10 mouse cellular contexts compared by ENCODE assay signal in the genomic region with DNA sequence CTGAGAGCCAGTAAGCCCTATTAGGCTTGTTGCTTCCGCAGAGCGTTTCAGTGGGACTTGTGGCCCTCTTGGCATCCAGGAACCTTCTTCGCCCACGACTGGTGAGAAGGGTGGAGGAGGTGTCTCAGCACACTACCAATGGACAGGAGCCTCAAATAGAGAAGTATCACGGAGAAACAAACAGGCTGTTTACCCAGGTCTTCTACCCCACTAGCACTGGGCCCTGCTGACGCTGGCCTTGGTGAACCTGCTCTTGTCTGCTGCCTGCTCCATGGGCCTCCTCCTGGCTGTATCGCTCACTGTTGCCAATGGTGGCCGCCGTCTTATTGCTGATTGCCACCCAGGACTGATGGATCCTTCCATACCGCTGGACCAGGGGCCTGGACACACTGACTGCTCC. TPM values are rescaled to one million over a fixed set of nuclear protein-coding genes. Genes with fewer than 3 reads are reported as not detected.
DNase-seq lines count a peak whose midpoint lies in the region; ATAC-seq lines count a peak whose summit lies in the region.
"Had no signal": no experiment of that assay in that cellular context is flagged by ENCODE, and none has a peak within 500 bp of the region (broad histone marks: within the 10 kb centered on the region; RNA-seq: fewer than 3 reads in every experiment).

No protein-coding gene starts in this region.

- WGBS in lung, embryonic 16.5 days, result 60% methylated on average over 10 of the region's 10 CpGs
- WGBS in limb, embryonic 11.5 days, result 39% methylated on average over 10 of the region's 10 CpGs
- WGBS in stomach, embryonic 16.5 days, result 46% methylated on average over 10 of the region's 10 CpGs

- H3K9me3 ChIP-seq in erythroblast, embryonic 14.5 days (ENCODE audit: control insufficient read depth, low read length), result no peaks in the 10 kb centered on the region
- H3K9me3 ChIP-seq in lung, embryonic 16.5 days (ENCODE audit: control insufficient read depth, low read length), result no peaks in the 10 kb centered on the region
- H3K9me3 ChIP-seq in limb, embryonic 11.5 days (ENCODE audit: control insufficient read depth, low read length), result no peaks in the 10 kb centered on the region
- no peaks in the 10 kb centered on the region for H3K9me3 ChIP-seq in stomach, embryonic 16.5 days (replicated peaks; ENCODE audit: control insufficient read depth, low read length)

- H3K9ac ChIP-seq in lung, embryonic 16.5 days (ENCODE audit: low read length), result peak overlapping the region; percentile 63
- H3K9ac ChIP-seq in limb, embryonic 11.5 days (ENCODE audit: low read length), result peak overlapping the region; percentile 58
- peak overlapping the region; percentile 65 for H3K9ac ChIP-seq in stomach, embryonic 16.5 days (ENCODE audit: low read length)

- DNase-seq in lung, adult 18-20 months, result no peak
- DNase-seq in limb, embryonic 11.5 days (ENCODE audit: low spot score), result peak; percentile 48
- no peak for DNase-seq in cerebellum, adult 9-10 months
- DNase-seq in layer of hippocampus, adult 9-11 months, result no peak
- DNase-seq: adrenal gland, postnatal 10 days had no signal

- H3K27me3 ChIP-seq in erythroblast, embryonic 14.5 days (ENCODE audit: control insufficient read depth), result no peaks in the 10 kb centered on the region
- no peaks in the 10 kb centered on the region for H3K27me3 ChIP-seq in lung, embryonic 16.5 days (ENCODE audit: control insufficient read depth, insufficient read depth, low read depth, low read length)
- H3K27me3 ChIP-seq in limb, embryonic 11.5 days (ENCODE audit: control insufficient read depth, insufficient read depth, low read length), result no peaks in the 10 kb centered on the region
- no peaks in the 10 kb centered on the region for H3K27me3 ChIP-seq in stomach, embryonic 16.5 days (ENCODE audit: control insufficient read depth, insufficient read depth, low read length)

- H3K4me1 ChIP-seq in erythroblast, embryonic 14.5 days (ENCODE audit: control insufficient read depth), result peaks cover 21% of the 10 kb centered on the region
- peaks cover 11% of the 10 kb centered on the region for H3K4me1 ChIP-seq in lung, embryonic 16.5 days (replicated peaks; ENCODE audit: control insufficient read depth, insufficient read depth, low read length)
- peaks cover 25% of the 10 kb centered on the region for H3K4me1 ChIP-seq in limb, embryonic 11.5 days (ENCODE audit: control insufficient read depth, insufficient read depth, low read length)
- peaks cover 16% of the 10 kb centered on the region for H3K4me1 ChIP-seq in stomach, embryonic 16.5 days (ENCODE audit: control insufficient read depth, insufficient read depth, low read length)

- H3K4me2 ChIP-seq in lung, embryonic 16.5 days (ENCODE audit: low read depth, low read length), result peak overlapping the region; percentile 59
- H3K4me2 ChIP-seq in limb, embryonic 11.5 days (ENCODE audit: low read depth, severe bottlenecking), result peak overlapping the region; percentile 69
- peak overlapping the region; percentile 48 for H3K4me2 ChIP-seq in stomach, embryonic 16.5 days (ENCODE audit: low read depth, low read length)

- H3K36me3 ChIP-seq in erythroblast, embryonic 14.5 days (ENCODE audit: control insufficient read depth), result peaks cover 75% of the 10 kb centered on the region
- peaks cover 44% of the 10 kb centered on the region for H3K36me3 ChIP-seq in lung, embryonic 16.5 days (ENCODE audit: control insufficient read depth, insufficient read depth, low read length)
- H3K36me3 ChIP-seq in limb, embryonic 11.5 days (ENCODE audit: control insufficient read depth, insufficient read depth, low read length), result peaks cover 20% of the 10 kb centered on the region
- H3K36me3 ChIP-seq in stomach, embryonic 16.5 days (ENCODE audit: control insufficient read depth, insufficient read depth, low read length), result peaks cover 33% of the 10 kb centered on the region

- no peak for ATAC-seq in erythroblast, adult 5-6 weeks (replicated peaks; ENCODE audit: low FRiP score, poor library complexity, severe bottlenecking)
- no peak for ATAC-seq in lung, embryonic 16.5 days (ENCODE audit: low read depth)
- no peak for ATAC-seq in limb, embryonic 11.5 days (ENCODE audit: insufficient number of reproducible peaks, low FRiP score, low TSS enrichment, low read depth)
- no peak for ATAC-seq in stomach, embryonic 16.5 days (ENCODE audit: insufficient read depth, low FRiP score)

- peak overlapping the region; percentile 64 for H3K4me3 ChIP-seq in erythroblast, embryonic 14.5 days (replicated peaks)
- H3K4me3 ChIP-seq in lung, embryonic 16.5 days (ENCODE audit: low read length), result peak overlapping the region; percentile 49
- peak overlapping the region; percentile 40 for H3K4me3 ChIP-seq in limb, embryonic 11.5 days (ENCODE audit: low read depth, low read length)
- H3K4me3 ChIP-seq in stomach, embryonic 16.5 days (replicated peaks; ENCODE audit: low read length), result peak overlapping the region; percentile 48

- peak overlapping the region; percentile 81 for H3K27ac ChIP-seq in lung, embryonic 16.5 days (ENCODE audit: low read length)
- no peak overlapping the region for H3K27ac ChIP-seq in limb, embryonic 11.5 days (replicated peaks; ENCODE audit: low read depth, low read length)
- peak overlapping the region; percentile 80 for H3K27ac ChIP-seq in stomach, embryonic 16.5 days (ENCODE audit: low read length)

RNA-seq across cellular contexts. Expression of gene Krtcap3, which starts 0.7 kb away (rescaled TPM):
- 0.06 and 0.14 TPM in 2 replicates for polyA plus RNA-seq in erythroblast, embryonic 14.5 days (2012)
- 1.5 TPM in 1 of 2 replicates, not detected in the other for total RNA-seq in erythroblast, adult 5-6 weeks (2015; ENCODE audit: low replicate concordance)
- total RNA-seq in erythroblast, adult 5-6 weeks (2017; ENCODE audit: low replicate concordance), result 4.0 and 4.6 TPM in 2 replicates
- 38.9 and 40.8 TPM in 2 replicates for polyA plus RNA-seq in lung, embryonic 16.5 days (2015; fragmentation: Nextera tagmentation; extraction: Ambion mirVana)
- polyA plus RNA-seq in limb, embryonic 11.5 days (2014; fragmentation: Nextera tagmentation; extraction: Ambion mirVana), result 23.3 and 24.9 TPM in 2 replicates
- 64.2 and 76.1 TPM in 2 replicates for polyA plus RNA-seq in stomach, embryonic 16.5 days (2015; fragmentation: Nextera tagmentation; extraction: Ambion mirVana)

RNA-seq across cellular contexts. Expression of gene Gm9970, which starts 11.1 kb away (rescaled TPM):
- not detected in 2 replicates for polyA plus RNA-seq in erythroblast, embryonic 14.5 days (2012)
- not detected in 2 replicates for total RNA-seq in erythroblast, adult 5-6 weeks (2015; ENCODE audit: low replicate concordance)
- total RNA-seq in erythroblast, adult 5-6 weeks (2017; ENCODE audit: low replicate concordance), result not detected in 2 replicates
- polyA plus RNA-seq in lung, embryonic 16.5 days (2015; fragmentation: Nextera tagmentation; extraction: Ambion mirVana), result 0.57 and 0.60 TPM in 2 replicates
- 0.38 and 0.49 TPM in 2 replicates for polyA plus RNA-seq in limb, embryonic 11.5 days (2014; fragmentation: Nextera tagmentation; extraction: Ambion mirVana)
- 0.45 TPM in 1 of 2 replicates, not detected in the other for polyA plus RNA-seq in stomach, embryonic 16.5 days (2015; fragmentation: Nextera tagmentation; extraction: Ambion mirVana)
- total RNA-seq: left cerebral cortex, postnatal 14 days had no signal

RNA-seq across cellular contexts. Expression of gene Nrbp1, which starts 11.5 kb away (rescaled TPM):
- 2.3 and 2.6 TPM in 2 replicates for polyA plus RNA-seq in erythroblast, embryonic 14.5 days (2012)
- 20.1 and 31.5 TPM in 2 replicates for total RNA-seq in erythroblast, adult 5-6 weeks (2015; ENCODE audit: low replicate concordance)
- total RNA-seq in erythroblast, adult 5-6 weeks (2017; ENCODE audit: low replicate concordance), result 23.0 and 28.1 TPM in 2 replicates
- 152 and 162 TPM in 2 replicates for polyA plus RNA-seq in lung, embryonic 16.5 days (2015; fragmentation: Nextera tagmentation; extraction: Ambion mirVana)
- 119 and 124 TPM in 2 replicates for polyA plus RNA-seq in limb, embryonic 11.5 days (2014; fragmentation: Nextera tagmentation; extraction: Ambion mirVana)
- polyA plus RNA-seq in stomach, embryonic 16.5 days (2015; fragmentation: Nextera tagmentation; extraction: Ambion mirVana), result 146 and 158 TPM in 2 replicates

RNA-seq across cellular contexts. Expression of gene Ppm1g, which starts 31.7 kb away (rescaled TPM):
- polyA plus RNA-seq in erythroblast, embryonic 14.5 days (2012), result 31.4 and 40.0 TPM in 2 replicates
- 35.4 and 46.4 TPM in 2 replicates for total RNA-seq in erythroblast, adult 5-6 weeks (2015; ENCODE audit: low replicate concordance)
- total RNA-seq in erythroblast, adult 5-6 weeks (2017; ENCODE audit: low replicate concordance), result 67.5 and 132 TPM in 2 replicates
- polyA plus RNA-seq in lung, embryonic 16.5 days (2015; fragmentation: Nextera tagmentation; extraction: Ambion mirVana), result 122 and 126 TPM in 2 replicates
- polyA plus RNA-seq in limb, embryonic 11.5 days (2014; fragmentation: Nextera tagmentation; extraction: Ambion mirVana), result 154 and 159 TPM in 2 replicates
- 107 and 108 TPM in 2 replicates for polyA plus RNA-seq in stomach, embryonic 16.5 days (2015; fragmentation: Nextera tagmentation; extraction: Ambion mirVana)

RNA-seq across cellular contexts. Expression of gene Ift172, which starts 38.8 kb away (rescaled TPM):
- polyA plus RNA-seq in erythroblast, embryonic 14.5 days (2012), result 0.30 and 0.43 TPM in 2 replicates
- total RNA-seq in erythroblast, adult 5-6 weeks (2015; ENCODE audit: low replicate concordance), result 0.58 and 3.1 TPM in 2 replicates
- total RNA-seq in erythroblast, adult 5-6 weeks (2017; ENCODE audit: low replicate concordance), result 5.6 and 7.9 TPM in 2 replicates
- 41.6 and 44.3 TPM in 2 replicates for polyA plus RNA-seq in lung, embryonic 16.5 days (2015; fragmentation: Nextera tagmentation; extraction: Ambion mirVana)
- 45.7 and 51.3 TPM in 2 replicates for polyA plus RNA-seq in limb, embryonic 11.5 days (2014; fragmentation: Nextera tagmentation; extraction: Ambion mirVana)
- polyA plus RNA-seq in stomach, embryonic 16.5 days (2015; fragmentation: Nextera tagmentation; extraction: Ambion mirVana), result 34.6 and 35.1 TPM in 2 replicates

Comparison
In these comparisons a context has a peak if more than half of its experiments do, and no peak if none do; other contexts are left out.
1. RNA of gene Krtcap3, which starts 0.7 kb away (polyA plus RNA-seq): 64.2 to 76.1 TPM in stomach, embryonic 16.5 days, 38.9 to 40.8 TPM in lung, embryonic 16.5 days and 23.3 to 24.9 TPM in limb, embryonic 11.5 days; 0.06 to 0.14 TPM in erythroblast, embryonic 14.5 days; every median in the first group is over 10 times any median in the second.
2. RNA of gene Nrbp1, which starts 11.5 kb away (polyA plus RNA-seq): 152 to 162 TPM in lung, embryonic 16.5 days, 146 to 158 TPM in stomach, embryonic 16.5 days and 119 to 124 TPM in limb, embryonic 11.5 days; 2.3 to 2.6 TPM in erythroblast, embryonic 14.5 days; every median in the first group is over 10 times any median in the second.
3. Peak in every context shown above with its lines, with median percentiles within 50 percentile points of each other: H3K4me3 ChIP-seq, H3K4me2 ChIP-seq and H3K9ac ChIP-seq.